Mouse (Mus musculus): Measurements from ENCODE around the gene Pip5k1c.

The Pip5k1c gene

GRCm38 (mm10) chr10:81323141-81323775 lies 30.5 kb downstream of the Pip5k1c start:
- DNase-seq (ENCODE audit: low spot score) = peak; percentile 86

- DNase-seq (ENCODE audit: low spot score) = peak; percentile 43
Measured at GRCm38 (mm10) chr10:81323791-81324530, 31.2 kb downstream of the Pip5k1c start.

GRCm38 (mm10) chr10:81325176-81325575 lies 32.4 kb downstream of the Pip5k1c start:
- no peak for DNase-seq (ENCODE audit: low spot score)

GRCm38 (mm10) chr10:81325781-81326180 lies 33.0 kb downstream of the Pip5k1c start:
- DNase-seq (ENCODE audit: low spot score) = no peak

GRCm38 (mm10) chr10:81326858-81327257 lies 34.1 kb downstream of the Pip5k1c start:
- DNase-seq (ENCODE audit: low spot score) = no peak

GRCm38 (mm10) chr10:81327959-81328358 lies 35.2 kb downstream of the Pip5k1c start:
- no peak for DNase-seq (ENCODE audit: low spot score)

- DNase-seq (ENCODE audit: low spot score) = no peak
Measured at GRCm38 (mm10) chr10:81328386-81328785, 35.6 kb downstream of the Pip5k1c start, which contains the start of gene Tbxa2r. Tbxa2r (plus strand) TSS chr10:81328731.

DNA sequence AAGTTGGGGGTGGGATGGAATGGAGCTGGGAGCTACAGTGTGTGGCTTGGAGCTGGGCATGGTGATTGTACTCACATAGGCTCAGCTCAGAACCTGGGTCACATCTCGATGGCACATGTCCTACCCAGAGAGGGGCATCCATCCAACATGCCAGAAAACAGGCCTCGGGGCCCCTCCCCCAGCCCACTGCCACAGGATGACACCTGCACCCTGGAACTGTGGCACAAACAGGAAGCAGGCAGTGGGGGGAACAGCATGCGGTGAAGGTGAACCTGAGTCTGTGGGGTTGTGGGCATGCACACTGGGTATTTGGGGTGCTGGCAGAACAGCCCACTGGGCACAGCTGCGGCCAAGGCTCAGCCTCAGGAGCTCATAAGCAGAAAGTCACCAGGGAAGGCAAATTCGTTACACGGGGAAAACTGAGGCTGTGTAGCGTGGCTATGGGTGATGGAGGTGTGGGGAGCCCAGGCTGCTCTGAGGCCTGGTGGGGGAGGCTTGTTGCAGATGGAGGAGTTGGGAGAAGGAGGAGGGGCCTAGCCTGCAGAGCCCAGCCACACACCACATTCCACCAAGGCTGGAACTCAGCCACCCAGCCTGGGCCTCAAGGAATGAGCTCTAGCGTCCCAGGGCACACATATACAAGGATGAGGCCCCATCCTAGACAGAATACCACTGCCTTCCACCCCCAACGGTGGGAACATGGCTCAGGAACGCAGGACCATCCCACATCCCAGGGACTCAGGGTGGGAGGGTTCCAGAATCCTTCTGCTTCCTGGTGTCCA lies 36.6 kb downstream of the Pip5k1c start:
- DNase-seq (ENCODE audit: low spot score) = no peak

DNA sequence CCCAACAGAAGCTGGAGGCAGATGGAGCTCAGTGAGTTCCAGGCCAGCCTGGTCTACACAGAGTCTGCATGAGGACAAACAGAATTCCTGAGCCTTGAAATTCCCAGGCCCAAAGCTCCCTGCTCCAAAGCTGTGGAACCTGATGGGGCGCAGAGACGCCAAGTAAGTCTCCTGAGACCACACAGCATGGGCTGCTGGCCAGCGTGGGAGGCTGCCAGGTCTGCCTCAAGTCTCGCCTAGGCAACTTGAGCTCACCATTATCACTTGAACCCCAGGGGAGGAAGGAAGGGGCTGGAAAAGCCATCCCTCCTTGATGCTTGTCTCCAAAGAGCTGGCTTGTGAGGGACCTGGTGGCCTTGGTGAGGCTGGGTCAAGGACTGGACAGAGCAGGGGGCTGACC lies 37.2 kb downstream of the Pip5k1c start:
- peak; percentile 61 for DNase-seq (ENCODE audit: low spot score)

DNA sequence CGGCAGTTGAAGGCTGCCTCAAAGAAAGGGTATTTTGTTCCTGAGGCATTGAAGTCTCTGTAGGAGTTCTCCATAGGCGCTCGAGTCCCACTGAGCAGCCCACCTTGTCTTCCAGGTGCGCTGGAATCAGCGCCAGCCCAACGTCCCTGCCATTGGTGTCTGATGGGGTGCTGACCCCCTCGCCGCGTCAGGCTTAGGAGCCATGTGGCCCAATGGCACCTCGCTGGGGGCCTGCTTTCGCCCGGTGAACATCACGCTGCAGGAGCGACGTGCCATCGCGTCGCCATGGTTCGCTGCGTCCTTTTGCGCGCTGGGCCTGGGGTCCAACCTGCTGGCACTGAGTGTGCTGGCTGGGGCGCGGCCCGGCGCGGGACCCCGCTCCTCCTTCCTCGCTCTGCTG lies 39.5 kb downstream of the Pip5k1c start:
- no peak for DNase-seq (ENCODE audit: low spot score)

DNA sequence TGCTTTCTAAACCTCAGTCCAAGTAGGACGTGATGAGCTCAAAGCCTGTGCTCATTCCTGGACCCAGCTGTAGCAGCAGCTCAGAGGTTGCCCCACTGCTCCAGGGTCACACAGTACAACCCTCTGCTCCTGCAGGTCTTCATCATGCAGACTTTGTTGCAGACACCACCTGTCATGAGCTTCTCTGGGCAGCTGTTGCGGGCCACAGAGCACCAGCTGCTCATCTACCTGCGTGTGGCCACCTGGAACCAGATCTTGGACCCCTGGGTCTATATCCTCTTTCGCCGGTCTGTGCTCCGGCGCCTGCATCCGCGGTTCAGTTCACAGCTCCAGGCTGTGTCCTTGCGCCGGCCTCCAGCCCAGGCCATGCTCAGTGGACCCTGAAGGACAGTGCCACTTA lies 41.6 kb downstream of the Pip5k1c start:
- DNase-seq (ENCODE audit: low spot score) = no peak

- peak; percentile 85 for DNase-seq (ENCODE audit: low spot score)
Measured at GRCm38 (mm10) chr10:81335393-81336340, 42.9 kb downstream of the Pip5k1c start.

DNA sequence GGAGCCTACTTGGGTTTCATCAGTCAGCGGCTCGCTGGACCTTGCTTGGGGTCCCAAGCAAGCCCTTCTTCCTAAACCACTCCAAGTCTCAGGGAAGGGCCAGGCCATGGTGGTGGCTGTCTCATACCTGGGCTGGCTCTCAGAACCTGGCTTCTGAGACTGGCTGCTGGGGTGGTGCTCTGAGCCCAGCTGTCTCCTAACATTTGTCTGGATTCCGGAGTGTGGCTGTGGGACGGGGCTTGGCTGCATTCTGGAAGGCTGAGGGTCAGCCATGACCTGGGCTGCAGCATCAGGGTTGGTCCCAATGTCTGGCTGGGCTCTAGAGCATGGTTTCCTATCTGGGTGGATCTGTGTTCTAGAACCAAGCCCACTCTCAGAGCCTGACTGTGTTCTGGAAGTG lies 43.8 kb downstream of the Pip5k1c start:
- DNase-seq (ENCODE audit: low spot score) = no peak

DNA sequence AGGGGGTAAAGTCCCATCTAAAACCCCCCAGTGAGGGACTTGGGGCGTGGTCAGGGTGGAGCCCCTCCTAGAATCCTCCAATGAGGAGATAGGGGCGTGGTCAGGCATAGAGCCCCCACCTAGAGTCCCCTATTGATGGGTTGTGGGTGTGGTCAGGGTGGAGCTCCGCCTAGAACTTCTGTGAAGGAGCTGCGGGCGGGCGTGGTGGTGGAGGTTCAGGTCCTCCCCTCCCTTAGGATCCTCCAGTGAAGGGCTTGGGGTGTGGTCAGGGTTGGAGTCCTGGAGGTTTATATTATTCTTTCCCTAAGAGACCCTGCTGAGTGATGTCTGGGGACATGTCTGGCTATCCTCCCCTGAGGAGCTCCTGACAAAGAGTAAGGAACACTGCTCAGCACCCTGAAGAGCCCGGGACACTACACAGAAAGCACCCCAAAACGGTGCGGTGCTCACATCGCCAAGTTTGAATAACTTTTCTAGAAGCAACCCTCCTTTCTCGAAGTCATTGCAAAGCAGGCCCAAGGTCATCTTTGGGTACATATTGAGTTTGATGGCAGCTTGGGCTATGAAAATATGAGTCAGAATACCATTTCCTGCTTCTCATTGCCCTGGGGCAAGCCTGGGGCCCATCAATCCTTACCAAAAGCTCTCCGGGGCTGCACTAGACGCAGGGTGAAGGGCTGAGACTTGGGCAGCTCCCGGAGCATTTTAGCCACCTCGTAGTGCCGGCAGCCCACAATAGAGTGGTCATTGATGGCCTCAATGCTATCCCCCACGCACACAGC lies 48.0 kb downstream of the Pip5k1c start:
- no peak for DNase-seq (ENCODE audit: low spot score)

DNA sequence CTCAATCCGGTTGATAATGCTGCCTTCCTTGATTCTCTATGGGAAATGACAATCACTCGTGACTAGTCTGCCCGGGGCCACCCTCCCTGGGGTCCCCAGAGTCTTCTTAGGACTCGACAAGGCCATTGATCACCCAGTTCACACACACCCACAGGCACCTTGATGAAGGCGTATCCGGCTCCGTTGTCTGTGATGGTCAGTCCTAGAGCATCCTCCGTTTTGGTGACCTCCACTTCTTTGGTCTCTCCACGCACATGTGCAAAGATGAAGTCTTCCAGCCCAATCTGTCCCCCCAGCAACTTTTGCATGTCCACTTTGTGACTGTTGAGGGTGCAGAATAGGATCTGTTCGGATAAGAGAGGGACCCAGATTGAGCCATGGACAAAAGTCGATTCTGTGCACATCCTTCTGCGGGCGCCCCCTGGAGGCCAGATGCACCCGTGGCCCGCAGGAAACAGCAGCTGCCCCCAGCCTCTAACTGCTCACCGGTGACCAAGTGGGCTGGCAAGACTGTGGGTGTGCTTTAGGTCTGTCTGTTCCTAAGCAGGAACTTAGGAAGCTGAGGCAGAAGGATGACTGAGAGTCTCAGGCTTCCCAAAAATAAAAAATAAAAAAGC lies 48.7 kb downstream of the Pip5k1c start:
- DNase-seq (ENCODE audit: low spot score) = peak; percentile 55

- DNase-seq (ENCODE audit: low spot score) = no peak
Measured at GRCm38 (mm10) chr10:81342686-81343505, 50.1 kb downstream of the Pip5k1c start, which contains the start of gene Gipc3. Gipc3 (minus strand) TSS chr10:81343266.

DNA sequence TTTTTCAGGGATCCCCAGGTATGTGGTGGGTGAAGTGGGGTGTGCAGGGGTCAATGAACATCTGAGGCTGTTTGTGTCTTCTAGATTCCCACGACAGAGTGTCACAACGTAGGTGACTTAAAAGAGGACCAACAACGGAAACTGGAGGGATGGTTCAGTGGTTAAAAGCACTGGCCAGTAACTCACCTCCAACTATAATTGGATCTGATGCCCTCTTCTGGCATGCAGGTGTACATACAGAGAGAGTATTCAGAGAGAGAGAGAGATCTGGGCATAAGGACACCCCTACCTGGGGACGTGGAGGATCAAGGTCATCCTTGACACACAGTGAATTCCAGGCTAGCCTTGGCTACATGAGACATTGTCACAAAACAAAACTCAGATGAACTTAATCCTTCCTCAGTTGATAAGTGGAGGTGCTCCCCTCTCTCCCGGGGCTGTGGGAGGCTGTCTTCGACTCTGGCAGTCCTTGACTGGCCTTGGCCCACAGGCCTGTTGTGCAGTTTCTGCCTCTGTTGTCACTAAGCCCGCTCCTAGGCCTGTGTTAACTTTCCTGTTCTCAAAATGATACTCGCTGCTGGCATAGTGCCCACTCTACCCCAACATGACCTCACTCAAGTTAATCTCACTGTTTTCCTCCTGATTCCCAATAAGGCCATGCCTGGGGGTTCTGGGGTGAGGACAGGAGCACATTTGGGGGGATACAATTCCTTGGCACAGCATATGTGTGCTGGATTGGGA lies 51.8 kb downstream of the Pip5k1c start:
- no peak for DNase-seq (ENCODE audit: low spot score)

GRCm38 (mm10) chr10:81345162-81345534 lies 52.4 kb downstream of the Pip5k1c start:
- DNase-seq (ENCODE audit: low spot score) = no peak

Measured in MN1 (cell line).